Mouse (Mus musculus) brain, embryonic 18.5 days (tissue): ENCODE results near the gene Pdzk1.

Experiments
- DNase-seq: peaks from one replicate; pipeline ENCODE4 v3.0.0-alpha.2; 2012; ENCODE audit warnings: low read depth, low spot score

The Pdzk1 gene

GRCm38 (mm10) chr3:96882061-96882849, 53.2 kb downstream of the Pdzk1 start:
- DNase-seq = no peak

DNA sequence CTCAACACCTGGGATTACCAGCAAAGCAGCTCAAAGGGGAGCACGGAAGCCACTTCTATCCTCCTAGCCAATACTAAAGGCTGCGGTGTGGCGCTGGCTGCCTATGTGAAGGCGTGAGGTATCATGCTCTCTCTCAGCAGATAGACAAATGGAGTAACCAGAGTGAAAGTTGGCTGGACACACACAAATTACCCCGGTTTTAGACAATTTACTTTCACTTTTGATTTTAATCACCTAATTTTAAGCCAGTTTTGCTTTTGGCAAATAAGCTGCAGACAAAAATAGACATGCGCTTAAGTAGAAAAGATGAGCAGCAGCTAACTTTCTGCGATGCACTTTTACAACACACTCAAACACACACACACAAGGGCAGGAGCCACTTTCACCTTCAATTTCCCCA, 54.6 kb downstream of the Pdzk1 start:
- DNase-seq = no peak

GRCm38 (mm10) chr3:96902336-96902999, 73.4 kb downstream of the Pdzk1 start:
- DNase-seq = no peak

- DNase-seq = no peak
These were observed 75.3 kb downstream of the Pdzk1 start, which contains the start of gene Gja5 for GRCm38 (mm10) chr3:96904393-96904792. Gene Gja5 (plus strand): TSS chr3:96904693.

- DNase-seq = peak; percentile 75
These were observed 75.9 kb downstream of the Pdzk1 start, which contains the start of gene Gpr89 for GRCm38 (mm10) chr3:96904851-96905541. Gene Gpr89 (minus strand): TSS chr3:96905346.

DNA sequence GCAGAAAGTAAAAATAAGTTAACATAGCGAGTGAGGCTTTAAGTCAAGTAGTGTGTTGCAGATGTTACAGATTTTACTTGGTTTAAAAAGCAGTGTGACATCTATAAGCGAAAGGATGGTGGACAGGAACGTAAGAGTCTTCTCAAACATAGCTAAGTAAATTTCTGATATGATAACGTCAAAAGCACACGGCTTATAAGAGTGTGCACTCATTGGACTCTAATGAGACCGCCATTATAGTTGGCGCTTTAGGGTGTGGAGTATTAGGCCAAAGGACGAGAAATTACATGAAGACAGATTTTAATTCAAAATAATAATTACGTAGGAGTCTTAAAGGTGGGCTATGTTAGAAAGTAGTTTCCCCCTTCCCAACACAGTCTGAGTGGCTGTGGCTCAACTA, 76.5 kb downstream of the Pdzk1 start:
- no peak for DNase-seq
